ENCODE assay signal across 8 mouse cellular contexts in the genomic region with DNA sequence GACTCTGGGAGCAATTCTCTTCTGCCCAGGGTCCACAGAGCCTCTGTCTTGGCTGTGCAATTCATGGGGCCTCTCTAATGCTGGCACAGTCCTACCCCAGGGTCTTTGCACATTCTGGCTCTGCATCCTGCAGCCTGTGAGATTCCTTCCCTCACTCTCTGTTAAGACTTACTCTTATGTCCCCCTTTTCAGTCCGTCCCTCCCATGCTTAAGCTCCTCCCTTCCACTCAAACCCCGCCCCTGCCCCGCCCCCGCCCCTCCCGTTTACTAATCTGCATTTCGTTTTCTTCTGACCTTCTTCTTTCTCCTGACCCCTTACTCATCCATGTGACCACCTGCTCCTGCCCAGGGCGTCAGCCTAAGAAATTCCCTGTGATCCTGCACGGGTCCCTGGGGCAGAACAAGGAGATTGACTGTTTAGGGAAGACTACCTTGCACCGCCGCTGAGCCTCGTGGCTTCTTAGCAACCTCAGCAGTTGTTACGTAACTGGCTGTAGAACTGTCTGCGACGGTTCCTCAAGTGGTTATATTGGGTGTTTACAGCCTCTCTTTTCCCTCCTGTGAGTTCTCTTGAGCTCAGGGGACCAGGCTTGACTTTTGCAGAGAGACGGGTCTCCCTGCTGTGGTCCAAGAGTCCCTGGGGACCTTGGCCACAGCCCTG. TPM values are rescaled to one million over a fixed set of nuclear protein-coding genes. Genes with fewer than 3 reads are reported as not detected.
DNase-seq lines count a peak whose midpoint lies in the region; ATAC-seq and TF ChIP-seq lines count a peak whose summit lies in the region.

No protein-coding gene starts in this region.

- H3K27me3 ChIP-seq in heart, embryonic 16.5 days (ENCODE audit: control insufficient read depth, insufficient read depth, low read length), result no peaks in the 10 kb centered on the region; the same call in 1 of the 2 replicates
- H3K27me3 ChIP-seq in heart, embryonic 10.5 days (ENCODE audit: insufficient read depth, poor library complexity, severe bottlenecking), result 0 out of 2 replicates have a peak, but pooled peaks cover 5% of the 10 kb centered on the region
- no peaks in the 10 kb centered on the region for H3K27me3 ChIP-seq in liver, postnatal 0 days (ENCODE audit: insufficient read depth, low read length)

- no peaks in the 10 kb centered on the region for H3K9me3 ChIP-seq in heart, embryonic 16.5 days (replicated peaks; ENCODE audit: control insufficient read depth, low read length)
- H3K9me3 ChIP-seq in heart, embryonic 10.5 days, result no peaks in the 10 kb centered on the region; the same call in 1 of the 2 replicates
- H3K9me3 ChIP-seq in liver, postnatal 0 days (ENCODE audit: low read length), result no peaks in the 10 kb centered on the region

- DNase-seq in heart, embryonic 10.5 days (ENCODE audit: low spot score), result no peak
- peak; percentile 70 for DNase-seq in 416B (ENCODE audit: low read depth)
- peak; percentile 83 for DNase-seq in brain, adult 2 months (ENCODE audit: low read depth, low spot score)
- DNase-seq in liver, postnatal 0 days, result peak; percentile 55
- DNase-seq in neural tube, embryonic 10.5 days (ENCODE audit: extremely low spot score, low spot score), result no peak
- no peak for DNase-seq in gastrocnemius, postnatal 36 days

- H3K4me2 ChIP-seq in heart, embryonic 16.5 days (ENCODE audit: low read depth, low read length), result peak overlapping the region; percentile 29; the same call in 1 of the 2 replicates
- peak overlapping the region; percentile 61 for H3K4me2 ChIP-seq in liver, postnatal 0 days (ENCODE audit: low read depth, low read length)

- H3K4me1 ChIP-seq in heart, embryonic 16.5 days (ENCODE audit: control insufficient read depth, insufficient read depth, low read length), result peaks cover 11% of the 10 kb centered on the region
- H3K4me1 ChIP-seq in heart, embryonic 10.5 days, result peaks cover 28% of the 10 kb centered on the region
- peaks cover 9% of the 10 kb centered on the region for H3K4me1 ChIP-seq in liver, postnatal 0 days (ENCODE audit: insufficient read depth)

- H3K36me3 ChIP-seq in heart, embryonic 16.5 days (ENCODE audit: control insufficient read depth, insufficient read depth), result no peaks in the 10 kb centered on the region; the same call in 1 of the 2 replicates
- H3K36me3 ChIP-seq in heart, embryonic 10.5 days, result peaks cover 8% of the 10 kb centered on the region
- H3K36me3 ChIP-seq in liver, postnatal 0 days (replicated peaks; ENCODE audit: insufficient read depth, low read length), result 0 out of 2 replicates have a peak, but pooled peaks cover 11% of the 10 kb centered on the region

- ATAC-seq in heart, embryonic 16.5 days (replicated peaks; ENCODE audit: extremely low read depth, insufficient read depth, low FRiP score), result no peak
- ATAC-seq in liver, postnatal 0 days, result peak; percentile 31; the same call in 1 of the 2 replicates
- no peak for ATAC-seq in cerebellum, adult (ENCODE audit: insufficient number of reproducible peaks, low FRiP score, low TSS enrichment)

- no peak overlapping the region for H3K9ac ChIP-seq in heart, embryonic 16.5 days (ENCODE audit: low read length)
- no peak overlapping the region for H3K9ac ChIP-seq in liver, postnatal 0 days (replicated peaks)

- intact Hi-C loops in gastrocnemius, postnatal 36 days (cut with DNase I), result no loop called here

- H3K4me3 ChIP-seq in heart, embryonic 16.5 days (ENCODE audit: low read length), result no peak overlapping the region
- H3K4me3 ChIP-seq in heart, embryonic 10.5 days, result no peak overlapping the region; the same call in 1 of the 2 replicates
- H3K4me3 ChIP-seq in liver, postnatal 0 days (ENCODE audit: low read depth, low read length), result peak overlapping the region; percentile 22; the same call in 1 of the 2 replicates

- TF ChIP-seq EP300 in liver, postnatal 0 days (IDR thresholded peaks at IDR 0.05; ENCODE audit: low read depth), result no peak

- H3K27ac ChIP-seq in heart, embryonic 16.5 days (ENCODE audit: low read length), result no peak overlapping the region
- no peak overlapping the region for H3K27ac ChIP-seq in heart, embryonic 10.5 days
- no peak overlapping the region for H3K27ac ChIP-seq in liver, postnatal 0 days (ENCODE audit: low read depth)

- TF ChIP-seq CTCF in liver, postnatal 0 days (IDR thresholded peaks at IDR 0.05; ENCODE audit: low read depth), result 0 out of 2 replicates have a peak, but pooled peaks have one; percentile 3

- 17% methylated on average over 15 of the region's 15 CpGs for WGBS in heart, embryonic 16.5 days
- 14% methylated on average over 15 of the region's 15 CpGs for WGBS in heart, embryonic 10.5 days
- WGBS in liver, postnatal 0 days (ENCODE audit: insufficient replicate concordance), result 11% methylated on average over 15 of the region's 15 CpGs

RNA-seq across cellular contexts. Expression of gene Tmem132b, which starts 10.5 kb away (rescaled TPM):
- 0.01 TPM in 1 of 2 replicates, not detected in the other for polyA plus RNA-seq in heart, embryonic 16.5 days (2015; fragmentation: Nextera tagmentation; extraction: Ambion mirVana)
- 0.04 TPM in 1 of 2 replicates, not detected in the other for polyA plus RNA-seq in heart, embryonic 10.5 days (2016; fragmentation: Nextera tagmentation; extraction: Ambion mirVana)
- not detected in 2 replicates for polyA plus RNA-seq in liver, postnatal 0 days (2015; fragmentation: Nextera tagmentation; extraction: Ambion mirVana)
- total RNA-seq in gastrocnemius, postnatal 36 days (2021), result under 1 TPM; 0.05 to 0.07 TPM

RNA-seq across cellular contexts. Expression of gene Aacs, which starts 45.4 kb away (rescaled TPM):
- 15.6 and 16.7 TPM in 2 replicates for polyA plus RNA-seq in heart, embryonic 16.5 days (2015; fragmentation: Nextera tagmentation; extraction: Ambion mirVana)
- 24.2 and 30.1 TPM in 2 replicates for polyA plus RNA-seq in heart, embryonic 10.5 days (2016; fragmentation: Nextera tagmentation; extraction: Ambion mirVana)
- 3.8 and 4.6 TPM in 2 replicates for polyA plus RNA-seq in liver, postnatal 0 days (2015; fragmentation: Nextera tagmentation; extraction: Ambion mirVana)
- total RNA-seq in gastrocnemius, postnatal 36 days (2021), result 1 to 10 TPM; 2.5 to 3.8 TPM

Comparison
In these comparisons a context has a peak if more than half of its experiments do, and no peak if none do; other contexts are left out.
1. DNase-seq: peak in 416B (single experiment), brain, adult 2 months (single experiment) and liver, postnatal 0 days (single experiment); none in heart, embryonic 10.5 days (single experiment), neural tube, embryonic 10.5 days (single experiment) and gastrocnemius, postnatal 36 days (0 of 2).